Mouse (Mus musculus): ENCODE data around the gene Golph3l. TPM values are rescaled to one million over a fixed set of nuclear protein-coding genes. Genes with fewer than 3 reads are reported as not detected.

The Golph3l gene
- polyA plus RNA-seq, 1 experiment: 2.5 TPM

GRCm38 (mm10) chr3:95661945-95662715 lies 73.4 kb downstream of the Golph3l start:
- TF ChIP-seq GATA1 (IDR thresholded peaks at IDR 0.05; ENCODE audit: low read length): no peak

GRCm38 (mm10) chr3:95662724-95663449 lies 74.2 kb downstream of the Golph3l start:
- TF ChIP-seq GATA1 (IDR thresholded peaks at IDR 0.05; ENCODE audit: low read length): no peak

GRCm38 (mm10) chr3:95663486-95663885 lies 74.8 kb downstream of the Golph3l start:
- TF ChIP-seq GATA1 (IDR thresholded peaks at IDR 0.05; ENCODE audit: low read length): no peak

DNA sequence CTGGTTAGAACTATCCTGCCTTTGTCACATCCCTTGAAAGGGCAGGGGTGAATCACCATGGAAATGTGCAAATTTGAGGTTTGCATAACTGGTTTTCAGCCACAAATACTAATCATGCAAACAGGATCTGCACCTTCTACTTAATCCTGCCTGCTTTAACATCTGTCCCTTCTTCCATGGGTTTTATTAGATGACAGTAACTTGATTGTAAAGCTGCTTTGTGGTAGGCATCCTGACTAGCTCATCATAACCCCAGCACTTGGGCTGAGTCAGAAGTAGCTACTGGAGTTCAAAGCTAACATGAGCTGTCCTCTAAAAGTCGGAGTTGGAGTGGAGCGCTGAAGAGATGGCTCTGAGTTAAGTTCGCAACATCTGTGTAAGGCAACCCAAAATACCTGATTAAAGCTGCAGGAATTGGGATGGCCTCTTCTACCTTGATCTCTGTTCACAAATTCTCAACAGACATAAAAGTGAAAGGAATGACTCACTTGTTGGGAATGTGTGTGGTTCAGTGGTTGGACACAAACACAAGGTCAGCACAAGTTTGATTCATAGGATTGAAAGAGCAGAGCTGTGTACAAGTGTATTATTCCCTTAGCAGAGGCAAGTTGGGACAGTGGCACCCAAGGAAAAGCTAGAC lies 75.4 kb downstream of the Golph3l start:
- TF ChIP-seq GATA1 (IDR thresholded peaks at IDR 0.05; ENCODE audit: low read length): no peak

DNA sequence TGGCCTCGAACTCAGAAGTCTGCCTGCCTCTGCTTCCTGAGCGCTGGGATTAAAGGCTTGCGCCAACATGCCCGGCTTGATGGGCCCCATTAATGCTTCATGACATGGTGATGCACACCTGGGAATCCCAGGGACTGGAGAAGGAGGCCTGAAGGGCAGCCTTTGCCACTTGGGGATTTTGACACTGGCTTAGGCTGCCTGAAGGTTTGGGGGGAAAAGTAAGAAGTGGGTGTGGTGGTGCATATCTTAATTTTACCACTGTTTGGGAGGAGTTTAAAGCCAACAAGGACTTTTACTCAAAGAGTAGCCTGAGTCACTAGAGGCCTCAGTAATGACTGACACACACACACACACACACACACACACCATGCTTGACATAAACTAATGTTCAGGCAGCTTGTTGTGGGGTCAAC lies 76.2 kb downstream of the Golph3l start:
- TF ChIP-seq GATA1 (IDR thresholded peaks at IDR 0.05; ENCODE audit: low read length): no peak

GRCm38 (mm10) chr3:95666124-95666844 lies 77.5 kb downstream of the Golph3l start:
- TF ChIP-seq GATA1 (IDR thresholded peaks at IDR 0.05; ENCODE audit: low read length): no peak

- TF ChIP-seq GATA1 (IDR thresholded peaks at IDR 0.05; ENCODE audit: low read length): no peak
Measured at GRCm38 (mm10) chr3:95667521-95667920, 78.8 kb downstream of the Golph3l start.

- TF ChIP-seq GATA1 (IDR thresholded peaks at IDR 0.05; ENCODE audit: low read length): no peak
Measured at GRCm38 (mm10) chr3:95668026-95668425, 79.3 kb downstream of the Golph3l start.

Other genes starting within 250 kb of the Golph3l start
- 54.7 and 74.2 TPM in 2 replicates for gene Setdb1, start 231.7 kb upstream of the Golph3l start, polyA plus RNA-seq (2012)
- gene 4930558C23Rik, start 186.1 kb upstream of the Golph3l start, polyA plus RNA-seq (2012): not detected in 2 replicates
- 49.7 and 51.0 TPM in 2 replicates for gene Arnt, start 154.5 kb upstream of the Golph3l start, polyA plus RNA-seq (2012)
- not detected in 2 replicates for gene Ctsk, start 89.7 kb upstream of the Golph3l start, polyA plus RNA-seq (2012)
- gene Ctss, start 62.1 kb upstream of the Golph3l start, polyA plus RNA-seq (2012): not detected in 2 replicates
- not detected in 2 replicates for gene Hormad1, start 29.3 kb upstream of the Golph3l start, polyA plus RNA-seq (2012)
- 26.3 and 26.9 TPM in 2 replicates for gene Ensa, start 36.1 kb downstream of the Golph3l start, polyA plus RNA-seq (2012)
- gene Mcl1, start 69.9 kb downstream of the Golph3l start, polyA plus RNA-seq (2012): 336 and 436 TPM in 2 replicates
- not detected in 2 replicates for gene Adamtsl4, start 99.0 kb downstream of the Golph3l start, polyA plus RNA-seq (2012)
- gene Ecm1, start 150.6 kb downstream of the Golph3l start, polyA plus RNA-seq (2012): 13.3 and 13.4 TPM in 2 replicates
- gene Tars2, start 171.3 kb downstream of the Golph3l start, polyA plus RNA-seq (2012): 30.7 and 60.5 TPM in 2 replicates
- gene Rprd2, start 229.9 kb downstream of the Golph3l start, polyA plus RNA-seq (2012): 7.3 and 8.7 TPM in 2 replicates

All from G1E-ER4 (cell line).